Mouse (Mus musculus): Measurements from ENCODE around the gene Acvrl1. TPM values are rescaled to one million over a fixed set of nuclear protein-coding genes. Genes with fewer than 3 reads are reported as not detected.
A peak's percentile ranks its signal among the peaks of the same experiment; 100 is the strongest.

The Acvrl1 gene
- polyA plus RNA-seq, 1 experiment = 28.9 TPM

DNA sequence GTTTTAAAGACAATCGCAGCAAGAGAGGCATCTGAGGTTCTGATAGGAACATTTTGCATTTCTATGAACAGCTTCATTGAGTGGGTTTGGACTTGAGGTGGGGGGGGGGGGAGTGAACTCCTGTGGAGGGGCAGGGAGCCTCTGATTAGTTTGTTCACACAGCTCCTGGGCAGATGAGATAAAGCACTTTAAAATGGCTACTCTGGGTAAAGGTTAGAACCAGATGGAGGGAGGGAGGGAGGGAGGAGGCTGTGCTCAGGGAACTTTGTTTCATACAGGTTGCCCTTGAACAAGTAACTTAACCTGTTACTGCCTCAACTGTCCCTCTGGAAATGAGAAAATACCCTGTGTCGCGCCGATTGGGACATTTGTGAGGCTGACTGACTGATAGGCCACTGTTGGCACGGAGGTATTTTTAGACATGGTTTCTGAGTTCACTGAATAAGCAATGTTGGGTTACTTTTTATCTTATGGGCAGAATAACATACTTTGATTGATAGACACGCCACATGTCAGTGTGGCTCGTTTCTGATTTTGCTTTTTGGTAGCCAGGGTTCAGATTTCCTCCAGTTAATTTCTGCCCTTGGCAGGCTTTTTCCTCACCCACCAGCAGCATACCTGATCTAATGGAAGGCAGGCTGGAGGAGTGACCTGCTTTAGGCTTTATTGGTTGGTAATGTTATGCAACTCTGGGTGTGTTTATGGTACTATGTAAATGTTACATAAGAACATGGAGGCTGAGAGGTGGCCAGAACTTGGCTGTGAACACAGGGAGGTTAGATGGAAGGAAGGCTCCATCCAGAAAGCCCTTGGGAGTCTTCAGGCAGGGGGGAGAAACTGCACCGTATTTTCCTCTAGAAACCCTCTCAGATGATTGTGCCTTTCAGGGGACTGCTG, 48.7 kb downstream of the Acvrl1 start:
- Histone ChIP-seq H3K36me3 (ENCODE audit: control insufficient read depth, insufficient read depth, low read length) (no peaks in the 10 kb centered on the region), H3K27ac (ENCODE audit: insufficient read depth, low read length) (no peak overlapping the region), H3K4me1 (ENCODE audit: control insufficient read depth, insufficient read depth, insufficient read length) (peaks cover 8% of the 10 kb centered on the region; the same call in 1 of the 2 replicates), H3K27me3 (ENCODE audit: control insufficient read depth, insufficient read depth, low read length) (no peaks in the 10 kb centered on the region), H3K4me3 (ENCODE audit: extremely low read depth, insufficient read depth, insufficient read length) (no peak overlapping the region)
- 60% methylated on average over 8 of the region's 8 CpGs for WGBS
- DNase-seq (ENCODE audit: low read depth in 1 of 2, low spot score in 2 of 2) = no peak
- TF ChIP-seq POLR2A (IDR thresholded peaks at IDR 0.05; ENCODE audit: low read depth, low read length) = no peak
- TF ChIP-seq CTCF (IDR thresholded peaks at IDR 0.05; ENCODE audit: extremely low read depth, insufficient read depth, insufficient read length, insufficient replicate concordance) = no peak

DNA sequence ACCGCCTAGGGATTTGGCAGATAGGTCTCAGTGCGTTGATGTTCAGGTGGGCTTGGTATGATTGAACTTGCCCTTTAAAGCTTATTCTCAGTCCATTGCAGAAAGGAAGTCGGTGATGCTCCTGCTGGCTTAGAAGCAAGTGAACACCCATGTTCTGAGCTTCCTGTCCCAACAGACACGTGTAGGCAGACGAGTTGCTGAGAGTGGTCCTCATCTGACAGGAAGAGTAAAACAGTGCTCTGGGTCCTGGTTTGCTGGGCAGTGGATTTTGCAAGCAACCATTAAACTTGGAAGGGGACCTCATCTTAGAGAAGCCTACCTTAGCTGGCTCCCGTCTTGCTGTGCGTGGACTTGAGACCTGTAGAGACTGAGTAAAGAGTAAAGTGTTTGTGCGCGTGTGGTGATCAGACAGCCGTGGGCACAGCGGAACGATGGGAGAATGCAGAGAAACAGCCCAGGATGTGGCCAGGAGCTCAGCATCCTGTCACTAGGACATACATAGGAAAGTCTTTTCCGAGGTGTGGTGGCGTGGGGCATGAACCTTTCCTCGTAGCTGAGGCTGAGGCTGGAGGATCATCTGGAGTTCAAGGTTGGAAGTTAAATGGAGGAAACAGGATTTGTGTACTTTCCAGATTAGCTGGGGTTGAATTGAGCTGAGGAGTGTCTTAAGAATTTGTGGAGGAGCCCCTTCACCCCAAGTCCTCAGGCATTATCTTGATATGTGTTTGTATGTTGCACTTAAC, 52.2 kb downstream of the Acvrl1 start:
- WGBS = 41% methylated on average over 15 of the region's 15 CpGs
- Histone ChIP-seq H3K4me3 (ENCODE audit: extremely low read depth, insufficient read depth, insufficient read length) (no peak overlapping the region), H3K27me3 (ENCODE audit: control insufficient read depth, insufficient read depth, low read length) (no peaks in the 10 kb centered on the region), H3K27ac (ENCODE audit: insufficient read depth, low read length) (peak overlapping the region; percentile 39; the same call in 1 of the 2 replicates), H3K36me3 (ENCODE audit: control insufficient read depth, insufficient read depth, low read length) (no peaks in the 10 kb centered on the region), H3K4me1 (ENCODE audit: control insufficient read depth, insufficient read depth, insufficient read length) (peaks cover 6% of the 10 kb centered on the region; the same call in 1 of the 2 replicates)
- no peak for TF ChIP-seq POLR2A (IDR thresholded peaks at IDR 0.05; ENCODE audit: low read depth, low read length)
- no peak for DNase-seq (ENCODE audit: low read depth in 1 of 2, low spot score in 2 of 2)

- no peak for TF ChIP-seq POLR2A (IDR thresholded peaks at IDR 0.05; ENCODE audit: low read depth, low read length)
- H3K36me3 ChIP-seq (ENCODE audit: control insufficient read depth, insufficient read depth, low read length) = no peaks in the 10 kb centered on the region
- H3K27me3 ChIP-seq (ENCODE audit: control insufficient read depth, insufficient read depth, low read length) = no peaks in the 10 kb centered on the region
- DNase-seq (ENCODE audit: low read depth in 1 of 2, low spot score in 2 of 2) = no peak
- peaks cover 6% of the 10 kb centered on the region; the same call in 1 of the 2 replicates for H3K4me1 ChIP-seq (ENCODE audit: control insufficient read depth, insufficient read depth, insufficient read length)
- no peak overlapping the region for H3K4me3 ChIP-seq (ENCODE audit: extremely low read depth, insufficient read depth, insufficient read length)
- 0 out of 2 replicates have a peak overlapping the region, but pooled peaks have one; percentile 39 for H3K27ac ChIP-seq (ENCODE audit: insufficient read depth, low read length)
- WGBS = 75% methylated on average over 5 of the region's 5 CpGs
These were observed 52.8 kb downstream of the Acvrl1 start for GRCm38 (mm10) chr15:101181106-101181466.

DNA sequence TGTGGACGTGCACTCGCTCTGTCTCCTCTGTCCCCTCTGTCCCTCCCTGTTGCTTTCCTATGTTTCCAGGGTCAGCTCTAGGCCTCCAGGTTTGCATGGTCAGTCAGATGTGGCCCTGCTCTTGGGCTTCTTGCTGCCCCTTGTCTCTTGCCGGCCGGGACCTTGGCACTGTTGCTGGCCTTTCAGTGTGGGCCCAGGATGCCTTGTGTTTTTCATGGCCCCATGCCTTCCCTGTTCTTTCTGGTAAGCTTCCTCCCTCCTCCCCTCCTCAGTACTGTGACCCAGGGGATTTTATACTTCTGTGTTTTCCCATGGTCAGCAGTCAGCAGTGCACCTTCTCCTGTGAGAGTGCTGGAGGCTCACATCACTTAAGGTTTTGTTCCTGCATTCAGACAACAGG, 53.2 kb downstream of the Acvrl1 start:
- Histone ChIP-seq H3K4me3 (ENCODE audit: extremely low read depth, insufficient read depth, insufficient read length) (no peak overlapping the region), H3K27ac (ENCODE audit: insufficient read depth, low read length) (no peak overlapping the region), H3K4me1 (ENCODE audit: control insufficient read depth, insufficient read depth, insufficient read length) (peaks cover 6% of the 10 kb centered on the region; the same call in 1 of the 2 replicates), H3K36me3 (ENCODE audit: control insufficient read depth, insufficient read depth, low read length) (no peaks in the 10 kb centered on the region), H3K27me3 (ENCODE audit: control insufficient read depth, insufficient read depth, low read length) (no peaks in the 10 kb centered on the region)
- no peak for DNase-seq (ENCODE audit: low read depth in 1 of 2, low spot score in 2 of 2)
- 80% methylated on average over 4 of the region's 4 CpGs for WGBS
- no peak for TF ChIP-seq CTCF (IDR thresholded peaks at IDR 0.05; ENCODE audit: extremely low read depth, insufficient read depth, insufficient read length, insufficient replicate concordance)
- TF ChIP-seq POLR2A (IDR thresholded peaks at IDR 0.05; ENCODE audit: low read depth, low read length) = no peak

GRCm38 (mm10) chr15:101182676-101183075, 54.4 kb downstream of the Acvrl1 start:
- Histone ChIP-seq H3K27ac (ENCODE audit: insufficient read depth, low read length) (no peak overlapping the region), H3K27me3 (ENCODE audit: control insufficient read depth, insufficient read depth, low read length) (no peaks in the 10 kb centered on the region), H3K4me1 (ENCODE audit: control insufficient read depth, insufficient read depth, insufficient read length) (peaks cover 6% of the 10 kb centered on the region; the same call in 1 of the 2 replicates), H3K4me3 (ENCODE audit: extremely low read depth, insufficient read depth, insufficient read length) (no peak overlapping the region), H3K36me3 (ENCODE audit: control insufficient read depth, insufficient read depth, low read length) (no peaks in the 10 kb centered on the region)
- 80% methylated on average over 5 of the region's 5 CpGs for WGBS
- DNase-seq (ENCODE audit: low read depth in 1 of 2, low spot score in 2 of 2) = no peak
- TF ChIP-seq POLR2A (IDR thresholded peaks at IDR 0.05; ENCODE audit: low read depth, low read length) (no peak), CTCF (IDR thresholded peaks at IDR 0.05; ENCODE audit: extremely low read depth, insufficient read depth, insufficient read length, insufficient replicate concordance) (no peak)

GRCm38 (mm10) chr15:101184300-101184699, 56.0 kb downstream of the Acvrl1 start:
- TF ChIP-seq CTCF (IDR thresholded peaks at IDR 0.05; ENCODE audit: extremely low read depth, insufficient read depth, insufficient read length, insufficient replicate concordance) (no peak), POLR2A (IDR thresholded peaks at IDR 0.05; ENCODE audit: low read depth, low read length) (no peak)
- DNase-seq (ENCODE audit: low read depth in 1 of 2, low spot score in 2 of 2) = no peak
- H3K27me3 ChIP-seq (ENCODE audit: control insufficient read depth, insufficient read depth, low read length) = no peaks in the 10 kb centered on the region
- 92% methylated on average over 8 of the region's 8 CpGs for WGBS
- H3K27ac ChIP-seq (ENCODE audit: insufficient read depth, low read length) = no peak overlapping the region
- no peak overlapping the region for H3K4me3 ChIP-seq (ENCODE audit: extremely low read depth, insufficient read depth, insufficient read length)
- H3K36me3 ChIP-seq (ENCODE audit: control insufficient read depth, insufficient read depth, low read length) = no peaks in the 10 kb centered on the region
- peaks cover 13% of the 10 kb centered on the region; the same call in 1 of the 2 replicates for H3K4me1 ChIP-seq (ENCODE audit: control insufficient read depth, insufficient read depth, insufficient read length)

All from spleen, adult 2 months (tissue).